Mouse (Mus musculus) urinary bladder, adult 18-20 months (tissue): Measurements from ENCODE around the gene Dyrk1a.

Experiments used
- DNase-seq, 2 experiments: peaks; one replicate each; pipeline ENCODE4 v3.0.0; 2022; ENCODE audit warnings: low spot score in 2 of 2, mixed read lengths in 2 of 2

The Dyrk1a gene

DNA sequence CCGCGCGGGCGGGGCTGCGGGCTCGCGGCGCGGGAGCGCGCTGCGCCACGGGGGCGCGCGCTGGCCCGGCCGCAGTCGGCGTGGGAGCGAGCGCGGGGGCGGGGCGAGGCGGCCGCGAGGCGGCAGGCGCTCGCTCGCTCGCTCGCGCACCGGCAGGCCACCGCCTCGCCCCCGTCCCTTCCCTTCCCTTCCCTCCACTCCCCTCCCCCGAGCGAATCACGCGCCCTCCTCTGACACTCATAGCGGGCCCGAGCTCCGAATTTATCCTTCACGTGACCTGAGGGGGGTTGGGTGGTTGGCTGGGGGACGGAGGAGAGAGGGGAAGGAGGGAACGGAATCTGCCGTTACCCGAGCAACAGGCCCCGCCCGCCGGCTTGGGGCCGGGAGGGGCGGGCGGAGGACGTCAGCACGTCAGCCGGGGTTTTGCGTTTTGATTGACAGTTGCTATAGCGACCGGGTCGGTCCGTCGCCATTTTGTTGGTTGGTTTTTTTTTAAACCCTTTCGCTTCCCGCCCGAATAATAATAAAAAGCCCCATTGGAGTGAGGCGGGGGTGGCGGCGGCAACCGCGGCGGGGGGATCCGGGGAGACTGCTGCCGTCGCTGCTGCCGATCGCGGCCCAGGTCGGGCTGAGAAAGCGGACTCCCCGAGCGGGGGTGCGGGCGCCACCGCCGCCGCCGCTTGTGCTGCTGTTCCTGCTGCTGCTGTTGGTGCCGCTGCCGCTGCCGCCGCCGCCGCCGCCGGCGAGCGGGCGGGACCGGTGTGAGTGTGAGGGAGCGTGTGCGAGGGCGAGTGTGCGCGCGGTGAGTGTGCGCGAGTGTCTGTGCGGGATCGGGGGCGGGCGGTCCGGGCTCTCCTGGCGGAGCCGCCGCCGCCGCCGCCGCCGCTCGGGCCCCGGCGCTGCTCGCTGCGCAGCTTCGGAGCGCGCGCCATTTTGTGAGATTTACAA lies at the start of gene Dyrk1a:
Gene Dyrk1a, plus strand, starts transcription at position 782 of the 948 bp plus-strand sequence.
- DNase-seq = peak; percentile 91 to 99

GRCm38 (mm10) chr16:94523594-94524377 lies 46.0 kb upstream of the Dyrk1a start:
- DNase-seq = no peak

DNA sequence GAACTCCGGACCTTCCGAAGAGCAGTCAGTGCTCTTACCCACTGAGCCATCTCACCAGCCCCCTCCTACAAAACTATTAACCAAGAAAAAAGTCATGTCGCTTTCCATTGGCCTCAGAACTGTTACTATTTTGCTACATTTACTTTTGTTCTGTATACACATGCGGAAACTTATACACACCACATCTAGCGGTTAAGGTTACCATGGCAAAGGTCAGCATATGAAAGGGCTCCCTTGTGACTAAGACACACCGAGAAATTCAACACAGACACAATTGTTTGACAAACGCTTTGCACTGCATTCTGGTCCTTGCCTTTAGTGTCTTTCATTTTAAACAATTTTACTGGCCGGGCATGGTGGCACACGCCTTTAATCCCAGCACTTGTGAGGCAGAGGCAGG lies 45.1 kb upstream of the Dyrk1a start:
- DNase-seq = no peak

- no peak for DNase-seq
These were observed 43.9 kb upstream of the Dyrk1a start for GRCm38 (mm10) chr16:94525955-94526343.

GRCm38 (mm10) chr16:94526344-94527151 lies 43.3 kb upstream of the Dyrk1a start, which contains the start of gene Vps26c:
Vps26c (minus strand) TSS chr16:94526830.
- peak; percentile 93 to 94 for DNase-seq

- no peak for DNase-seq
These were observed 42.7 kb upstream of the Dyrk1a start for GRCm38 (mm10) chr16:94527152-94527534.

DNA sequence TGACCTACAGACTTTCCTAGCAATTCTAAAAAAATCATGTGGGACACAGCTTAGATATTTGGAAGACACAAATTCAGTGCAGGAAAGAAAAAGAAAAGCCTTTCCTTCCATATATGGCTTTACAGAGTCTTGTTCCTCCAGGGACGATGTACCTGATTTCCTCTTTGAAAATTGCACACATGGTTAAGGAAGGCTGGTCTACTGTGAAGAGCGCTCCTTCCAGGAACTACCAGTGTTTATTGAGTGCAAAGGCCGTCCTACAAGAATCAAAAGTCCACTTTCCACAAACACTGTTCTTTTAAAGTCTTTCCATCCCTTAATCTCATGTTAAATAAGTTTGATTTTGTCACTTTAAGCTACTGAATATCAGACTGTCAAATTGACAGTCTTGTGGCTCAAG lies 42.3 kb upstream of the Dyrk1a start:
- DNase-seq = no peak

DNA sequence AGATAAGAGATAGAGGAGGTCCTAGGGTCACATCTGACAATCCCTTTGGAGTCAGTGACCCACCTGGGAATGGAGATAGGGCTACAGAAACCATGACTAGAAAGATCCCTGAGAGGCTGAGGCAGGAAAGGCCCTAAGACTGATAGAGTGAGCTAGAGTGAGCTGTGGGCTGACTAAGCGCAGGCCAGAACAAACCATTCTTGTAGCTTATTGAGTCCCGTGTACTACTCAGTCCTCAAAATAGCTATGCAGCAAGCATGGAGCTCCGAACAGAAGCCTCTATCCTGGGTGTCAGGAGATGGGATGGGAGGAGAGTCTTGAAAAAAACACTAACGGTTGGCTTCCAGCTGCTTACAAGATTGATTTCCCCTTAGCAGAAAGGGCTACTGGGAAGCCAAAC lies 38.5 kb upstream of the Dyrk1a start:
- DNase-seq = no peak

DNA sequence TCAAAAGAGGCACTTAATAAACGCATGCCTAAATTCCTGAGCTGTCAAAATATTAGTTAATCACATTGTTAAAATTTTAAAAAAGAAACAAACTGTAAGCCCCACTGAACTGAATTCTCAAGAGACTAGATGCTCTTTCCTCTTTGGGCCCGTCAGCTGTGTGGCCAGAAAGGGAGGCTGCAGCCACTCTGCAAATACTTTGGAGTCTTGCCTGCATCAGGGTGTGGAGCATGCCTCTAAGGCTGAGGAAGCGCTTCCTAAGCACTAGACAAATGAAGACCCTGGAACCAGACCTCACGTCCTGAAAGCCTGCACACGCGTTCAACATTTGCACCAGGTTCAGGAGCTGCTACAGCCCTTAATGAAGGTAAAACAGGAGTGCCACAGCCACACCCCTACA lies 36.1 kb upstream of the Dyrk1a start:
- no peak for DNase-seq

GRCm38 (mm10) chr16:94535716-94536115 lies 34.1 kb upstream of the Dyrk1a start:
- no peak for DNase-seq

DNA sequence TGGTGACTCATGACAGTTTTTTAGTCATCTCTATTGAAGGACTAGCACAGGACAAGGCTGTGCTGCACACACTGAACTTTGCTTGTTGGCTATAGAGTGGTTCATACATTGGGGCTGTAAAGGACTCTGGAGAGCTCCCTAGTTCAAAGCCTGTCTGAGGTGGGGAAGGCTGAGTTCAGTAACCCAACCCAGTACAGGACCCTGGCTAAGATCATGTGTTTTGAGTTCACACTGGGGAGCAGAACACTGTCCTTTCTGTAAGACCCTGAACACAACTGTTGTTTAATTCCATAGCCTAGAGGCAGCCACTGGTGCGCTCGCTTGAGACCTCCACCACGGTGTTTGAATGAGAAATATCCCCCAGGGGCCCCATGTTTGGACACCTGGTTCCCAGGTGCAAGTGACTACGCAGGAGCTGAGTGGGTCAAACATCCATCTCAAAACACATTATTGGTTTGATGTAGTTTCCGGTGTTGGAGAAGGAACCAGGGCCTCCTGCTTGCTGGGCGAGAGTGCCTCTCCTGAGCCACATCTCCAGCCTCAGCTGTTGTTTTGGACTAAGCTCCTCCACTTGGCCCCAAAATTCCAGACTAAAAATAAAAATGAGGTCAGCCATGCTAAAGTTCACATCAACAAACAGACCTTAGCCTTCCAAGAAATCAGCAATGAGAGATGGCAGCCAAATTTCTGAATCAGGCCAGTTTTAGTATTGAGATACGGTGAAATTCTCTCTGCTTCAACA lies 33.2 kb upstream of the Dyrk1a start:
- peak in 1 of 2 experiments; percentile 39 for DNase-seq

- DNase-seq = peak in 1 of 2 experiments; percentile 46
These were observed 32.7 kb upstream of the Dyrk1a start for GRCm38 (mm10) chr16:94537159-94537527.

DNA sequence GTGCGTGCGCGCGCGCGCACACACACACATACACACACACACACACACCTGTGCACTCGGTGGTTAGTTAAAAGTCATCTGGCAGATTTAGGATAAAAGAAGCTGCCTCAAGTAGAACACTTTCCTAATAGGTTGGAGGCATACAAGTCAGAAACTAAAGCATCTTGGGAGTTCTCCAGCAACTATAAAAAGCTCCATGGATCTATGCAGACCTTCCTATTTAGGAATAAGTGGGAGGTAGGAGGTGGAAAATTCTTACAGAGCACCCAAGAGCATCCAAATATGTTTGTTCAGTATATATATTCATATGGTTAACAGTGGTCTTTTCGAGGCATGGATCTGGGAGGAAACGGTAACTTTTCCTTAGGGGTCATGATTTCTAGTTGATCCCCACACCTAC lies 29.7 kb upstream of the Dyrk1a start:
- DNase-seq = no peak

DNA sequence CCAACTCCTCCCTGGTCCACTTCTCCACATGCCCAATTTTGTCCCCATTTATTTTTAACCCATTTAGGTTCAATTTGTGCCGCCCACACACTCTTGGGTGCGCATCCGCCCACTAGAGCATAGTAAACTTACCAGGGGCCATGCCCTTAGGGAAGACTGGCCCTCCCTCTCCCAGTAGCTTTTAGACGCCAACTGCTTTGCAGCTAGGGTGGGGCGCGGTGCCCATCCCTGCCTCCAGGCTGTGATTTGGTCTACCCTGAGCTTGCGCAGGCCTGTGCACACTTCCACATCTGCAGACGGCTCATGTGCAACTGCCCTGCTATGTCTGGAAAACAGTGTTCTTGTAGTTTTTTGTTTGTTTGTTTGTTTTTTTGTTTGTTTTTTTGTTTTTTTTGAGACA lies 26.9 kb upstream of the Dyrk1a start:
- DNase-seq = no peak

- DNase-seq = no peak
These were observed 25.2 kb upstream of the Dyrk1a start for GRCm38 (mm10) chr16:94544540-94545105.

DNA sequence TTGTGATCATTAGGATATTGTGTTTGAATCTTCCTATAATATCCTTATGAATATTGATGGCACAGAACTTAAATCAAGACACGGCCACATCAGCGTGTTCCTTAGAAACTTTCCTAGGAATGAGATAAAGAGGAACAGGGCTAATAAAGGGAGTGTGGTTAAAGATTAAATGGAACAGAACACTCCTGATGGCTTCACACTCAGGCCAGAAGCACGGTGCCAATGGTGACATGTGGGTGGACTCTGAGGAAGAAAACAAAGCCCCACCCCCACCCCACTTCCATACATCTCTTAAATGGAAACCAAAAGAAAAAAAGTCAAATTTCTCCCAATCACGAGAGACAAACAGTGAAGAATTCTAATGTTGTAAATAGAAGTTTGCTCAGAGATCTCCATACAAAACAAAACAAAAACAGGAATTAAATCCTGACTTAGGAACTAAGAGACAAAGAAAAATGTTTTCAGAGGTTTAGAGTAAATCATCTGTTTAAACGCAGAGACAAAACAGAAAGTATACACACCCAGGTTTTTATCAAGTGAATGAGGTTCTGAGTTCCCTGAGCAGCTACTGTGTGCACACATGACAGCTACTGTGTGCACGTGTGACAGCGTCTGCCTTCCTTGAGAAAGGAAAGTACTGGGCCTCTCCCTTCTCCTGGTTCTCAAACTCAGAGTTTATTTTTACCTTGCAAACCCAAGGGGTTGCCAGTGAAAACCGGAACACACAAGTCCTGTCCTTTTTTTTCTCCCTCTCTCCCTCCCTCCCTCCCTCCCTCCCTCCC lies 23.8 kb upstream of the Dyrk1a start:
- no peak for DNase-seq

DNA sequence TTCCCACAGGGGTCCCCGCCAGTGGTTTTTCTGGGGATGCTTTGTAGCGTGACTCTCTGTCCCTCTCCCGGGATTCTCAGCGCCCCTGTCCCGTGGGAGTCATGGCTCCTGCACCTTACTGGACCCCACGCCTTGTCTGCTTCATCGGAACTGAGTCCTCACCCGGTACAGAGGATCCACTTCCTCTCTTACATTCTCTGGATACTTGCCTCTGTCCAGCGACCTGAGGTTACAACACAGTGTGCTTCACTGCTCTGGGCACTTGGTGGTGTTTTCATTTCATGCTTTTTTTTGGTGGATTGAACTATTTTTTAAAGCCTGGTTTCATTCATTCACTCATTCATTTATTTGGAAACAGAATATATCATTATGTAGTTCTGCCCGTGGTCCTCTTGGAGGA lies 20.0 kb upstream of the Dyrk1a start:
- no peak for DNase-seq

GRCm38 (mm10) chr16:94551934-94552333 lies 17.9 kb upstream of the Dyrk1a start:
- DNase-seq = no peak

GRCm38 (mm10) chr16:94555346-94555745 lies 14.5 kb upstream of the Dyrk1a start:
- no peak for DNase-seq

- DNase-seq = no peak
These were observed 13.6 kb upstream of the Dyrk1a start for GRCm38 (mm10) chr16:94556228-94556627.
